Mouse (Mus musculus) MEL (cell line): ENCODE data around the gene Clec1a. TPM values are rescaled to one million over a fixed set of nuclear protein-coding genes. Genes with fewer than 3 reads are reported as not detected.

Source experiments
- DNase-seq: peaks from one replicate; pipeline ENCODE4 v3.0.0; 2011; ENCODE audit warnings: low read depth, low spot score
- H3K27ac ChIP-seq: 2 replicates; pipeline ENCODE4 v1.5.1; 2012; ENCODE audit warnings: low read depth, mild to moderate bottlenecking, control low read depth, low read length, moderate library complexity; ENCODE audit not compliant: control insufficient read depth
- H3K27me3 ChIP-seq, 2 experiments: fragments of 150-350 bp in 1 of 2; sonication (generic) in 1 of 2; 2 replicates each; pipeline ENCODE4 v1.6.1; 2012; ENCODE audit warnings: low read length in 2 of 2, mild to moderate bottlenecking in 2 of 2, improper control_type of control experiment in 1 of 2, moderate library complexity in 1 of 2; ENCODE audit not compliant: insufficient read depth in 2 of 2, control insufficient read depth in 1 of 2
- H3K36me3 ChIP-seq, 2 experiments: 2 replicates each; pipeline ENCODE4 v1.6.1; 2012 to 2014; ENCODE audit warnings: low read length in 2 of 2, improper control_type of control experiment in 1 of 2, inconsistent platforms in 1 of 2, mild to moderate bottlenecking in 1 of 2; ENCODE audit not compliant: insufficient read depth in 2 of 2, control insufficient read depth in 1 of 2
- H3K4me1 ChIP-seq, 2 experiments: fragments of 150-350 bp in 1 of 2; sonication (generic) in 1 of 2; 2 replicates each; pipeline ENCODE4 v1.6.1; 2012; ENCODE audit warnings: low read length in 2 of 2, improper control_type of control experiment in 1 of 2, mild to moderate bottlenecking in 1 of 2; ENCODE audit not compliant: insufficient read depth in 2 of 2, control insufficient read depth in 1 of 2
- H3K4me3 ChIP-seq, 2 experiments: fragments of 150-350 bp in 1 of 2; sonication (generic) in 1 of 2; 2 replicates each; pipeline ENCODE4 v1.5.1; 2012; ENCODE audit warnings: low read depth in 2 of 2, low read length in 2 of 2, mild to moderate bottlenecking in 2 of 2, moderate library complexity in 2 of 2, control low read depth in 1 of 2, improper control_type of control experiment in 1 of 2; ENCODE audit not compliant: control insufficient read depth in 1 of 2, insufficient read depth in 1 of 2
- H3K79me2 ChIP-seq: 2 replicates; pipeline ENCODE4 v1.6.1; 2012; ENCODE audit warnings: mild to moderate bottlenecking, low read length, moderate library complexity; ENCODE audit not compliant: control insufficient read depth, poor library complexity, insufficient read depth
- H3K9ac ChIP-seq: 2 replicates; pipeline ENCODE4 v1.6.1; 2012; ENCODE audit warnings: low read depth, mild to moderate bottlenecking, control low read depth, low read length, moderate library complexity; ENCODE audit not compliant: control insufficient read depth, poor library complexity, severe bottlenecking
- H3K9me3 ChIP-seq: fragments of 150-350 bp; sonication (generic); replicated peaks from 2 replicates; pipeline ENCODE4 v1.6.1; 2012; ENCODE audit warnings: mild to moderate bottlenecking, low read length, improper control_type of control experiment, moderate library complexity; ENCODE audit not compliant: insufficient read depth
- BHLHE40 ChIP-seq: IDR thresholded peaks from 2 replicates; pipeline ENCODE4 v1.6.1; 2012; ENCODE audit warnings: low read depth, mild to moderate bottlenecking, inconsistent platforms, low read length, improper control_type of control experiment, borderline replicate concordance
- CHD2 ChIP-seq: IDR thresholded peaks from 2 replicates; pipeline ENCODE4 v1.6.1; 2011; ENCODE audit warnings: low read length, improper control_type of control experiment
- EP300 ChIP-seq, 2 experiments: IDR thresholded peaks; 2 replicates each; pipeline ENCODE4 v1.6.1; 2011; ENCODE audit warnings: improper control_type of control experiment in 2 of 2, low read length in 2 of 2, low read depth in 1 of 2, mild to moderate bottlenecking in 1 of 2
- ETS1 ChIP-seq: IDR thresholded peaks from 2 replicates; pipeline ENCODE4 v1.6.1; 2012; ENCODE audit warnings: low read depth, mild to moderate bottlenecking, inconsistent platforms, low read length, improper control_type of control experiment, moderate library complexity
- JUND ChIP-seq: IDR thresholded peaks from 2 replicates; pipeline ENCODE4 v1.6.1; 2011; ENCODE audit warnings: low read depth, mild to moderate bottlenecking, improper control_type of control experiment, low read length
- KAT2A ChIP-seq: conservative IDR thresholded peaks from 2 replicates; pipeline ENCODE4 v1.6.1; 2012; ENCODE audit warnings: low read depth, low read length, improper control_type of control experiment, inconsistent platforms
- MAX ChIP-seq: IDR thresholded peaks from 2 replicates; pipeline ENCODE4 v1.6.1; 2011; ENCODE audit warnings: low read length, improper control_type of control experiment
- NELFE ChIP-seq: IDR thresholded peaks from 2 replicates; pipeline ENCODE4 v1.6.1; 2011; ENCODE audit warnings: low read depth, low read length, improper control_type of control experiment
- POLR2A ChIP-seq, 2 experiments: IDR thresholded peaks; 2 replicates each; pipeline ENCODE4 v1.6.1; 2011 to 2012; ENCODE audit warnings: low read length in 2 of 2, mild to moderate bottlenecking in 2 of 2, control low read depth in 1 of 2, improper control_type of control experiment in 1 of 2, low read depth in 1 of 2, moderate library complexity in 1 of 2; ENCODE audit not compliant: control insufficient read depth in 1 of 2, insufficient read depth in 1 of 2, poor library complexity in 1 of 2
- RAD21 ChIP-seq: IDR thresholded peaks from 2 replicates; pipeline ENCODE4 v1.6.1; 2011; ENCODE audit warnings: mild to moderate bottlenecking, low read depth, low read length, improper control_type of control experiment
- TBP ChIP-seq: IDR thresholded peaks from 2 replicates; pipeline ENCODE4 v1.8.0; 2011; ENCODE audit warnings: low read depth, low read length, improper control_type of control experiment
- UBTF ChIP-seq: IDR thresholded peaks from 2 replicates; pipeline ENCODE4 v1.6.1; 2012; ENCODE audit warnings: low read depth, mild to moderate bottlenecking, inconsistent platforms, low read length, improper control_type of control experiment, moderate library complexity, borderline replicate concordance; ENCODE audit not compliant: insufficient read depth
- USF2 ChIP-seq, 2 experiments: IDR thresholded peaks; 2 replicates each; pipeline ENCODE4 v1.6.1; 2011 to 2012; ENCODE audit warnings: improper control_type of control experiment in 2 of 2, low read length in 2 of 2, borderline replicate concordance in 1 of 2, inconsistent platforms in 1 of 2, low read depth in 1 of 2, mild to moderate bottlenecking in 1 of 2; ENCODE audit not compliant: insufficient read depth in 1 of 2
- ZMIZ1 ChIP-seq: IDR thresholded peaks from 2 replicates; pipeline ENCODE4 v1.6.1; 2012; ENCODE audit warnings: low read depth, mild to moderate bottlenecking, inconsistent platforms, low read length, improper control_type of control experiment, moderate library complexity
- ZNF384 ChIP-seq: IDR thresholded peaks from 2 replicates; pipeline ENCODE4 v1.6.1; 2012; ENCODE audit warnings: low read depth, mild to moderate bottlenecking, inconsistent platforms, low read length, improper control_type of control experiment
- polyA plus RNA-seq, 2 experiments: library from polyadenylated mRNA; stranded (reverse) in 1 of 2; unstranded in 1 of 2; fragments of >175 nt in 1 of 2; fragments of >200 nt in 1 of 2; gene quantifications; 2 replicates each; pipeline versions ENCODE4 v1.2.1 to v1.2.4; 2012; ENCODE audit warnings: low replicate concordance in 2 of 2, low read depth in 1 of 2; ENCODE audit not compliant: insufficient read length in 2 of 2, insufficient read depth in 1 of 2, missing spikeins in 1 of 2
- total RNA-seq: library from RNA; depleted of rRNA; stranded (reverse); fragments of 300-350 nt; gene quantifications from 2 replicates; pipeline ENCODE4 v1.2.3, GENCODE M21; 2012

Clec1a gene
- total and polyA plus RNA-seq, 3 experiments: not detected

DNA sequence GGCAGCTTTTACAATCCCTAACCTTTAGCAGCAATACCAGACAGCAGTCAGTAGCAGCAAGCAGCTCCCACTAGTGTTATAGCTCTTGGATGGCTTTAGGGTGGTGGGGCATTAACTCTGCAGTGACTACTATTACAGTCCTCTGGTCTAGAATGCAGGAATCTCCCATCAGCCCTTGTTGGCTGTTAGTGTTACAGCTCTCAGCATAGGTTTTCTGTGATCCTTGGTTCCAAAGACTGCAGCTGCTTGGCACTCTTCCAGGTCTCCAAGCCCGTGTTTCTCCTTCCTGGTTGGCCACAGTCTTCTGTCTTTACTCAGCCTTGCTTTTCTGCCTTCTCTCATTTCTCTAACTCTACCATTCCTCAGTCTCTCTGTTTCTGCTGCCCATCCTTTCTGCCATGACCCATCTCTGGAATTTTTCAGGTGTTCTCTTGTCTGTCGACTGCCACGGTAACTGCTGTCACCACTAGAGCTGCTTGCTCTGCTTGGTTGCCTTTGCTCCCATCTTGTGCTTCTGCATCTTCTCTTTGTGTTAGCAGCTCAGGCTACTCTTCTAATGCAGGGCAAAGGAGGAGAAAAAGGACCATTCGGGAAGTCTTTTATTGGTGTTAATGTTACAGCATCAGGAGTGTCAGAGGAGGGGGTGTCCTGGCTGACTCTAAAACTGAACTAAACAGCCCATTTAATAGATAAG, 28.6 kb downstream of the Clec1a start:
- no peak for TF ChIP-seq UBTF
- no peak for TF ChIP-seq TBP
- no peak for TF ChIP-seq CHD2
- no peak for TF ChIP-seq BHLHE40
- no peak for TF ChIP-seq JUND
- no peak for TF ChIP-seq ZMIZ1
- Histone ChIP-seq H3K9me3 (no peaks in the 10 kb centered on the region), H3K27ac (no peak overlapping the region), H3K36me3 (no peaks in the 10 kb centered on the region; a peak in 1 of 4 replicates), H3K4me1 (peaks cover 0 to 3% of the 10 kb centered on the region in 2 experiments; a peak in 1 of 4 replicates), H3K79me2 (no peaks in the 10 kb centered on the region), H3K9ac (no peak overlapping the region), H3K4me3 (no peak overlapping the region), H3K27me3 (peaks cover 0 to 6% of the 10 kb centered on the region in 2 experiments; a peak in 2 of 4 replicates)
- no peak for DNase-seq

DNA sequence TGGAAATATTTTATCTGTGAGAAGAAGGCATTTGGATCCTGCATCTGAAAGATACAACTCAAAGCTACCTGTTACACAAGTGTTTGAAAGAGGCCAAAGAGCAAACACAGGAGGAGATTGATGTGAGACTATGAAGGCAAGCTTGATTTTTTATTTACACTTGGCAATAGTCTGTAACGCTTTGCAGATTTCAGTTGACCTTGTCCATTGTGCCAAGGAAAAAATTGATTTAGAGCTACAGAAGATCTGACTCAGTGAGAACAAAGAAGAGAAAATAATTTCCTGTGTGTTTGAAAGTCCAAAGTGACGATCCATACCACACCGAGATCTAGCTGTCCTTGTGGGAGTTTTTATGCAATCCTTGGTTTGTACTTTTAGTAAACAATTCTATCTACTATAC, 29.5 kb downstream of the Clec1a start:
- Histone ChIP-seq H3K4me3 (no peak overlapping the region), H3K9me3 (no peaks in the 10 kb centered on the region), H3K79me2 (no peaks in the 10 kb centered on the region), H3K4me1 (peaks cover 0 to 3% of the 10 kb centered on the region in 2 experiments; a peak in 1 of 4 replicates), H3K9ac (no peak overlapping the region), H3K27me3 (peaks cover 1 to 10% of the 10 kb centered on the region in 2 experiments; a peak in 2 of 4 replicates), H3K27ac (no peak overlapping the region), H3K36me3 (no peaks in the 10 kb centered on the region; a peak in 1 of 4 replicates)
- no peak for DNase-seq
- no peak for TF ChIP-seq JUND
- TF ChIP-seq POLR2A (IDR thresholded peaks at IDR 0.05; ENCODE audit: control insufficient read depth in 1 of 2, insufficient read depth in 1 of 2, low read depth in 1 of 2, low read length in 2 of 2, poor library complexity in 1 of 2): no peak

DNA sequence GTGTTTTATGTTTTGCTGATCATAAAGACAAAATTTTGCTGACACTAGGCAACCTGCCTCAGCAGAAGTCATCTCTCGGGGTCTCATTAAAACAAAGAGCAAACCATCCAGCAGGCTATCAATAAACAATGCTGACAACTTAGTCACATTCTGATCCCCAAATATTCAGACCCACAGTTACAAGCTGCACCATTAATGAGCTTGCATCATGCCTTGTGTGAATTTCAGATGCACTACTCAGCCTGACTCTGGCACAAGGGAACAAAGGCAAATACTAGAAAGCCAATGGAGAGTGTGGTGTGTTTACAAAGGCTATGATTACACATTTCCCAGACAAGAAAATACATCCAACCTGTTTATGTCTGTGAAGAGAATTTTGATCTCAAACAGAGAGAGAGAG, 37.6 kb downstream of the Clec1a start:
- TF ChIP-seq ZNF384: no peak
- TF ChIP-seq MAX: no peak
- TF ChIP-seq ETS1: no peak
- no peak for TF ChIP-seq NELFE
- TF ChIP-seq KAT2A: no peak
- no peak for TF ChIP-seq USF2 (IDR thresholded peaks at IDR 0.05; ENCODE audit: borderline replicate concordance in 1 of 2, insufficient read depth in 1 of 2, low read depth in 1 of 2, low read length in 2 of 2)
- no peak for TF ChIP-seq TBP
- TF ChIP-seq EP300 (IDR thresholded peaks at IDR 0.05; ENCODE audit: low read depth in 1 of 2, low read length in 2 of 2): no peak
- TF ChIP-seq POLR2A (IDR thresholded peaks at IDR 0.05; ENCODE audit: control insufficient read depth in 1 of 2, insufficient read depth in 1 of 2, low read depth in 1 of 2, low read length in 2 of 2, poor library complexity in 1 of 2): no peak
- no peak for TF ChIP-seq BHLHE40
- TF ChIP-seq RAD21: no peak
- no peak for TF ChIP-seq ZMIZ1
- Histone ChIP-seq H3K79me2 (no peaks in the 10 kb centered on the region), H3K4me3 (no peak overlapping the region), H3K9ac (no peak overlapping the region), H3K27me3 (peaks cover 4 to 7% of the 10 kb centered on the region in 2 experiments; a peak in 3 of 4 replicates), H3K4me1 (no peaks in the 10 kb centered on the region), H3K9me3 (no peaks in the 10 kb centered on the region), H3K27ac (no peak overlapping the region), H3K36me3 (no peaks in the 10 kb centered on the region)
- DNase-seq: no peak
